Mouse (Mus musculus): ENCODE measurements at regions not wholly inside any gene's neighbourhood (a gene's known extent, or its start where the extent isn't known, plus 50 kb on each side); places are given as distances from the start of the nearest gene placed in this dataset.
A peak's percentile ranks its signal among the peaks of the same experiment; 100 is the strongest.

DNA sequence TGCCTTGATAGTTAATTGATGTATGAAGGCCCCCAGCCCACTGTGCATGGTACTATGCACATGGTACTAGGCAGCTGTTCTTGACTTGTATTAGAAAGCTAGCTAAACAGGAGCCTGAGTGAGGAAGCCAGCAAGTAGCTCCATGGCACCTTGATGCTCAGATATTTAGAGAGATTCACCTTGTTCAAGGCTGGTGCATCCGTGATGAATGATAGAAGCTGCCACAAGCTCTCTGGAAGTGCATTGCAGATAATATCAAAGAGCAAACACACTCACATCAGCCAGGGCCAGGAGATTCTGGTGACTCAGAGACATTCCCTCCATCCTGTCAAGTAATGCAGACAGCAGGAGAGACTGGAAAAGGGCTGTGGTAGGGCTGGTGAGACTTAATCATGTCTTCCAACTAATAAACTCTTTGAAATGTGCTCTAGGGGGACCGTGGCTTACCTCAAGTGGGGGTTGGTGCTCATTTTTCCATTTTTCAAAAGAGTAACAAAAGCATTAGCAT, 166.1 kb downstream of the Qdpr start:
- TF ChIP-seq POLR2A (IDR thresholded peaks at IDR 0.05; ENCODE audit: insufficient read depth, low read depth, low read length) (no peak), CTCF (IDR thresholded peaks at IDR 0.05; ENCODE audit: insufficient read depth, low read depth, low read length) (no peak)
- WGBS, result 66% methylated on average over 2 of the region's 2 CpGs
- no peak overlapping the region for H3K27ac ChIP-seq (ENCODE audit: insufficient read depth, low read depth, low read length)
- no peak overlapping the region for H3K4me3 ChIP-seq (ENCODE audit: insufficient read depth, low read depth, low read length)
- no peaks in the 10 kb centered on the region for H3K4me1 ChIP-seq (ENCODE audit: control insufficient read depth, insufficient read depth, low read length)

DNA sequence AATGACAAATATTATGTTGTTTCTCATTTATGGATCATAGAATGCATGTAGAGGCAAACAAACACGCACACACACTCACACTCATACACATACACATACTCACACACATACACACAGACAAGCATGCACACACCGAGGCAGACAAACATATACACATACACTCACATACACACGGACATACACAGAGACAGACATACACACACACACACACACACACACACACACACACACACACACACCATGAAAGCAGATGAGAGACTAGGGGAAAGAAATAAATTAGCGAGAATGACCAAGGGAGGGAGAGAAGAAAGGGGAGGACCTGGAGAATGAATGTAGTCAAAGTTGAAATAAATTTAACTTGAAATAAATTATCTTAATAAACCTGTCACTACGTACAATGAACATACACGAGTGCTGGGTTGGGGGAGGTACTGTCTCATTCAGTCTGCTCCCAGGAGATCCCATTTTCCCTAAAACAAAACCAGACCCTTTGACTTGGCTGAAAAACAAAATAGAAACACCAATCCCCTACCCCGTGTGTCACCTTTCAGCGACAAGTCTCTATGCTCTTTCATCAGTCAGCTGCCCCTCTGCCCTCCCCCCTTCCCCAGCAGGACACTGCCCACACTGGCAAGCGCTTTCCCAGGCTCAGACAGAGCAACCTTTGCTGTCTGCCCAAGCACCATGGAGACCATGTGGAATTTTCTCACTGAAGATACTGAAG, 167.7 kb downstream of the Qdpr start:
- Histone ChIP-seq H3K4me1 (ENCODE audit: control insufficient read depth, insufficient read depth, low read length) (no peaks in the 10 kb centered on the region), H3K4me3 (ENCODE audit: insufficient read depth, low read depth, low read length) (no peak overlapping the region), H3K27ac (ENCODE audit: insufficient read depth, low read depth, low read length) (no peak overlapping the region)
- 63% methylated on average over 9 of the region's 9 CpGs for whole genome bisulfite sequencing
- TF ChIP-seq CTCF (IDR thresholded peaks at IDR 0.05; ENCODE audit: insufficient read depth, low read depth, low read length) (no peak), POLR2A (IDR thresholded peaks at IDR 0.05; ENCODE audit: insufficient read depth, low read depth, low read length) (no peak)

DNA sequence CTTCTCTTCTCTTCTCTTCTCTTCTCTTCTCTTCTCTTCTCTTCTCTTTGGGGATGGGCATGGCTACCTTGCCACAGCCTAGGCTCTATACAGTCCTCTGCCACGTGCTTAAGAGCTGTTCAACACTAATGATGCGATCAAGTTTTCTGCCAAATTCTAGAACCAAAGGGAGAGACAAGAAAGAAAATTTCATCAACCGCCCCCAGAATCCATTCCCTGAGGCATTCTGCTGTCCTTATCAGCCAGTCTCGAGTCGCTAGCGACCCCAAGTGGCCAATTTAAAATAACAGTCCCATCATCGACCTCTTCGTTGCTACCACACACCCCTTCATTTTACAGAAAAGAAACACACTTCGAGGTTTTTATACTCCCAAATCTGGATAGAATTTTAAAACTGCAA, 171.5 kb downstream of the Qdpr start:
- TF ChIP-seq CTCF (IDR thresholded peaks at IDR 0.05; ENCODE audit: insufficient read depth, low read depth, low read length) (peak; percentile 32; the same call in 1 of the 2 replicates), POLR2A (IDR thresholded peaks at IDR 0.05; ENCODE audit: insufficient read depth, low read depth, low read length) (no peak)
- WGBS, result 1% methylated on average over 9 of the region's 9 CpGs
- no peak overlapping the region for H3K27ac ChIP-seq (ENCODE audit: insufficient read depth, low read depth, low read length)
- no peak overlapping the region for H3K4me3 ChIP-seq (ENCODE audit: insufficient read depth, low read depth, low read length)
- no peaks in the 10 kb centered on the region for H3K4me1 ChIP-seq (ENCODE audit: control insufficient read depth, insufficient read depth, low read length)

DNA sequence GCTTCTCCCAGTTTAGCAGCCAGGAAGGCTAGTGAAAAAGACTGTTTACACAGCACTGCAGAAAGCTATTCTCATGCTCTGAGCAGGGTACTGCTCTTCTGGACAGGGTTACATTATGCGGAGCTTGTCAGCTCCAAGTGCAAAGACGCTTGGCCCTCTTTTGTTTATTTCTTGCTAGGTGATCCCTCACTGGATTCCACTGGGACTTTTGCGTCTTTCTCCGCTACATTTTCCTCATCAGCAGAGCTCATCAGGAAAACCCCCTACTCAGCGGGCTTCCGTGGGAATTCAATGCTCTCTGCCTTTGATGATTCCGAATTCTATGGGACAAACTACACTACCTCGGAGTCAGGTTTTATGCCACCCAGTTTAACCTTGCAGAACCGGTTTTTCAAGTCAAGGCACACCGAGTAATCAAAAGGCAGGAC, 172.0 kb downstream of the Qdpr start:
- peak overlapping the region; percentile 42 for H3K4me3 ChIP-seq (ENCODE audit: insufficient read depth, low read depth, low read length)
- 2% methylated on average over 10 of the region's 10 CpGs for WGBS
- TF ChIP-seq CTCF (IDR thresholded peaks at IDR 0.05; ENCODE audit: insufficient read depth, low read depth, low read length), result no peak
- TF ChIP-seq POLR2A (IDR thresholded peaks at IDR 0.05; ENCODE audit: insufficient read depth, low read depth, low read length), result no peak
- H3K27ac ChIP-seq (ENCODE audit: insufficient read depth, low read depth, low read length), result no peak overlapping the region
- H3K4me1 ChIP-seq (ENCODE audit: control insufficient read depth, insufficient read depth, low read length), result no peaks in the 10 kb centered on the region

DNA sequence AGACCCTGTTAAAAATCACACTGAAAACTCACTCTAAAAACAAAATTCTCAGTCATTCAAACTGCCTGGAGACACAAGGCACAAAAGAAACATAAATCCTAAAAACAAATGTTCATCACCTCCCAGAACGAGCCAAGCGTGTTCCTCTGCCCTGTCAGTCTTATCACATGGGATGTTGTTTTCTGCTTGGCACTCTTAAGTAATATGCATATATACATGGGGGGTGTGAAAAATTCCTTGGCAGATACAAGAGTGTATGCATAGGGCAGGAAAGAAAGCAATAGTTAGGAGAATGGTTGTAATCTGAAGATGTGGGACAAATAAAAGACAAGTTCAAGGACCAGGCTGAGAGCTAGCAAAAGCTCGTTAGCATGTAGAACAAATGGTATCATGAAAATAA, 179.4 kb downstream of the Qdpr start:
- TF ChIP-seq CTCF (IDR thresholded peaks at IDR 0.05; ENCODE audit: insufficient read depth, low read depth, low read length) (no peak), POLR2A (IDR thresholded peaks at IDR 0.05; ENCODE audit: insufficient read depth, low read depth, low read length) (no peak)
- 89% methylated on average over 3 of the region's 3 CpGs for WGBS
- H3K4me3 ChIP-seq (ENCODE audit: insufficient read depth, low read depth, low read length), result no peak overlapping the region
- H3K4me1 ChIP-seq (ENCODE audit: control insufficient read depth, insufficient read depth, low read length), result no peaks in the 10 kb centered on the region
- H3K27ac ChIP-seq (ENCODE audit: insufficient read depth, low read depth, low read length), result no peak overlapping the region

DNA sequence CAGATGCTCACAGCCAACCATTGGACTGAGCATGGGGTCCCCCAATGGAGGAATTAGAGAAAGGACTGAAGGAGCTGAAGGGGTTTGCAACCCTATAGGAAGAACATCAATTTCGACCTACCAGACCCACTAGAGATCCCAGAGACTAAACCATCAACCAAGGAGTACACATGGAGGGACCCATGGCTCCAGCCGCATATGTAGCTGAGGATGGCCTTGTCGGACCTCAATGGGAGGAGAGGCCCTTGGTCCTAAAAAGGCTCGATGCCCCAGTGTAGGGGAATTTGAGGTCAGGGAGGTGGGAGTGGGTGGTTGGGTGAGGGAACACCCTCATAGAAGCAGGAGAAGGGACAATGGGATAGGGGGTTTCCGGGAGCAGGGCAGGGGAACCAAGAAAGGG, 180.6 kb downstream of the Qdpr start:
- Histone ChIP-seq H3K4me3 (ENCODE audit: insufficient read depth, low read depth, low read length) (no peak overlapping the region), H3K27ac (ENCODE audit: insufficient read depth, low read depth, low read length) (no peak overlapping the region), H3K4me1 (ENCODE audit: control insufficient read depth, insufficient read depth, low read length) (no peaks in the 10 kb centered on the region)
- WGBS, result 89% methylated on average over 5 of the region's 5 CpGs
- TF ChIP-seq POLR2A (IDR thresholded peaks at IDR 0.05; ENCODE audit: insufficient read depth, low read depth, low read length) (no peak), CTCF (IDR thresholded peaks at IDR 0.05; ENCODE audit: insufficient read depth, low read depth, low read length) (no peak)

DNA sequence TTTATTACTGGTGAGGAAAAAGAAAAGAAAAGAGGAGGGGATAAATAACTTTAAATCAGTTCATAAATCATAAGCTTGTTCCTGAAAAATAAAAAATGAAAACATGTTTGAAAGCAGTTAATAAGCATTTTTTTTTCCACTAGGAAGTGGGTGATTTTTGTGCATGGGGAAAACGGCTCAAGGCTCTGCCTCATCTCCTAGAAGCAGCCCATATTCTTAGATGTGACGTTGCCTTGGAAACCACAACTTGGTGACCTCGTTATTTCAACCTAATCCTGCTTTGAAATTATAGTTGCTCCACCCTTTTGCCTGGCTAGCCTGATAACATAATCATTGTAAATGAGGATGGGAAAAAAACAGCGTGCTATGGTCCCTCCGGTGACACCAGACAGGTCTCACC, 183.1 kb downstream of the Qdpr start:
- H3K4me3 ChIP-seq (ENCODE audit: insufficient read depth, low read depth, low read length), result no peak overlapping the region
- TF ChIP-seq CTCF (IDR thresholded peaks at IDR 0.05; ENCODE audit: insufficient read depth, low read depth, low read length) (no peak), POLR2A (IDR thresholded peaks at IDR 0.05; ENCODE audit: insufficient read depth, low read depth, low read length) (no peak)
- no peaks in the 10 kb centered on the region for H3K4me1 ChIP-seq (ENCODE audit: control insufficient read depth, insufficient read depth, low read length)
- no peak overlapping the region for H3K27ac ChIP-seq (ENCODE audit: insufficient read depth, low read depth, low read length)
- 29% methylated on average over 5 of the region's 5 CpGs for WGBS

DNA sequence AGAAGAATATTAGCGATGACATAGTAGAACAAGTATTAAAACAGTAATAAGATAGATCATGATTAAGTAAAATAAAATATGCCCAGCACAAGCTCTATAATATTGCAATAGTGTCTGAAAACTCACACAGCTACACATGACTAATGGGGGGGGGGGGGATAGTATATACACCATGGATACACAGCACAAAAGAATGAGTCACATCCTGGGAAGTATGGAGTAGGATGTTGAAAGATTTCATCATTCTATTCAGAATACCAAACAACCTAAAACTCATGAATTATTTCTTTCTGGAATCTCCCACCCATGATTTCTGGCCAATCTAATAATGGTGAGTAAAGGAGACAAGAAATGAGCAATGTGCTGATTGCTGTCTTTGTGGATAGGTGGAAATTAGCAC, 191.6 kb downstream of the Qdpr start:
- WGBS, result 100% methylated on average over 1 of the region's 1 CpGs
- no peak for TF ChIP-seq CTCF (IDR thresholded peaks at IDR 0.05; ENCODE audit: insufficient read depth, low read depth, low read length)
- Histone ChIP-seq H3K4me3 (ENCODE audit: insufficient read depth, low read depth, low read length) (no peak overlapping the region), H3K27ac (ENCODE audit: insufficient read depth, low read depth, low read length) (no peak overlapping the region), H3K4me1 (ENCODE audit: control insufficient read depth, insufficient read depth, low read length) (no peaks in the 10 kb centered on the region)

DNA sequence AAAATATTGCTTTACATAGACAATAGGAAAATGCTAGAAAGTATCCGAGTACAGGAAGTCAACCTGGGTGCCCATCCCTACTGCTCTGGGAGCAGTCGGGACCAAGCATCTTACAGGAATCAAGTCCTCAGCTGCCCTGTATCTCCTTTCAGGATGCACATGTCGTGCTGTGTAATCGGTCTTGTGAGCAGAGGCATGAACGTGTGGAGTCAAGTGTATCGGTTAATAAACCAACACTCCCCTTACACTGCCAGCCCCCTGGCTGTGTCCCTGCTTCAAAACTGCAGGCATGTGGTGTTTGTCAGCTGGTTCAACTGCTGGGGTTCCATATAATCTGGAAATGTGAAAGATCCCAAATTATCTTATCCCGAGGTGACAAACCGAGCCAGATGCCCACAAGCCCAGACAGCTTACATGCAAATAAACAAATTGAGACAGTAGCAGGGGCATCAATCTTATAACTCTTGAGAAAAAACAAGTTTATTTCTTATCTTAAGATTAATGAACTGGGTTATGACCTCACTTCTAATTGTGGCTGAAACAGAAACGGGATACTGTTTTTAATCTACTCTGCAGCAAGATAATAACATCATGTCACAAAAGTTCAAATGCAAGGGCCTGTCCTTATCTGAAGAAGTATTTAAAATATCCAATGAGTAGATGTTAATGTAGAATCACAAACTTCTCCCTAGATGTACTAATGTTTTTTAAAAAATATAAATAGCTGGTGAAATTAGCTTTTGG, 193.6 kb downstream of the Qdpr start:
- Histone ChIP-seq H3K4me1 (ENCODE audit: control insufficient read depth, insufficient read depth, low read length) (no peaks in the 10 kb centered on the region), H3K4me3 (ENCODE audit: insufficient read depth, low read depth, low read length) (no peak overlapping the region), H3K27ac (ENCODE audit: insufficient read depth, low read depth, low read length) (no peak overlapping the region)
- 56% methylated on average over 9 of the region's 9 CpGs for WGBS
- no peak for TF ChIP-seq CTCF (IDR thresholded peaks at IDR 0.05; ENCODE audit: insufficient read depth, low read depth, low read length)
- no peak for TF ChIP-seq POLR2A (IDR thresholded peaks at IDR 0.05; ENCODE audit: insufficient read depth, low read depth, low read length)

All from olfactory bulb, adult 2 months (tissue).